In the genomic region with DNA sequence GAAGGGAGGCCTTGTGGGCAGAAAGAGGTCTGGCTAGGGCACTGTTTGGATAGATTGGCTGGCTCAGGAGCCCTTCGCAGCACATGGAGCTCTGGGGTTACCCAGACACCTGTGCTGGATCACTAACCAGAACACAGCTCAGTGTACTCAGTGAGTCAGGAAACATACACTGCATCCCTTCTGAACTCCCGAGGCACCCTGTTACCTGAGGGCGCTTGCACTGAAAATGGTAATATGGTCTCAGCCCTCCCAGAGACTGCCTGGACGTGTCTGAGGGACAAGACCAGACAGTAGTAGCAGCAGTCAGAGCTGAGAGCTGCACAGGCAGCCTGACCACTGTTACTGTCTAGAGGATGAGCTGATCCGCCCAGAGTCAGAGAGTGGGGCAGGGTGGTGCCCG, we compare ENCODE assay signal across 23 mouse cellular contexts.
A peak's percentile ranks its signal among the peaks of the same experiment; 100 is the strongest.
DNase-seq lines count a peak whose midpoint lies in the region; ATAC-seq and TF ChIP-seq lines count a peak whose summit lies in the region.
"Had no signal": no experiment of that assay in that cellular context is flagged by ENCODE, and none has a peak within 500 bp of the region (broad histone marks: within the 10 kb centered on the region; RNA-seq: fewer than 3 reads in every experiment).

No protein-coding gene starts in this region.

- no peaks in the 10 kb centered on the region for H3K27me3 ChIP-seq in heart, embryonic 16.5 days (ENCODE audit: control insufficient read depth, insufficient read depth, low read length)
- H3K27me3 ChIP-seq in CH12.LX (replicated peaks): no peaks in the 10 kb centered on the region
- H3K27me3 ChIP-seq in Patski: no peaks in the 10 kb centered on the region
- H3K27me3 ChIP-seq in neural tube, embryonic 15.5 days (replicated peaks): no peaks in the 10 kb centered on the region
- H3K27me3 ChIP-seq: hindbrain, embryonic 15.5 days had no signal

- no peak for TF ChIP-seq EP300 in CH12.LX (IDR thresholded peaks at IDR 0.05; ENCODE audit: low read length)

- H3K9me3 ChIP-seq in heart, embryonic 16.5 days (replicated peaks; ENCODE audit: control insufficient read depth, low read length): no peaks in the 10 kb centered on the region
- H3K9me3 ChIP-seq in CH12.LX (replicated peaks; ENCODE audit: low read length): no peaks in the 10 kb centered on the region
- no peaks in the 10 kb centered on the region for H3K9me3 ChIP-seq in neural tube, embryonic 15.5 days (replicated peaks)
- H3K9me3 ChIP-seq: hindbrain, embryonic 15.5 days had no signal

- peak overlapping the region; percentile 61 for H3K27ac ChIP-seq in gastrocnemius, adult 2 months
- peak overlapping the region; percentile 87 for H3K27ac ChIP-seq in heart, embryonic 16.5 days (ENCODE audit: low read length)
- 0 out of 2 replicates have a peak overlapping the region, but pooled peaks have one; percentile 24 for H3K27ac ChIP-seq in CH12.LX (ENCODE audit: insufficient read depth, low read depth)
- H3K27ac ChIP-seq in neural tube, embryonic 15.5 days (replicated peaks): no peak overlapping the region
- H3K27ac ChIP-seq: hindbrain, embryonic 15.5 days; layer of hippocampus, adult 2 months; macrophage had no signal

- CTCF ChIA-PET in Patski (lab: Charles Lee): interaction anchor here (0.7 kb wide), 1 partner anchor 54 kb away, joined by 3 read pairs; no protein-coding TSS in a partner anchor

- H3K4me2 ChIP-seq in heart, embryonic 16.5 days (ENCODE audit: low read depth, low read length): no peak overlapping the region
- no peak overlapping the region for H3K4me2 ChIP-seq in CH12.LX (ENCODE audit: insufficient read depth, low read depth, poor library complexity, severe bottlenecking)
- no peak overlapping the region for H3K4me2 ChIP-seq in neural tube, embryonic 15.5 days
- H3K4me2 ChIP-seq: hindbrain, embryonic 15.5 days; midbrain, embryonic 11.5 days had no signal

- no peak overlapping the region for H3K4me3 ChIP-seq in gastrocnemius, adult 2 months
- H3K4me3 ChIP-seq in heart, embryonic 16.5 days (ENCODE audit: low read length): no peak overlapping the region
- no peak overlapping the region for H3K4me3 ChIP-seq in CH12.LX (replicated peaks in 1 of 3; ENCODE audit: low read depth in 2 of 3, low read length in 2 of 3, poor library complexity in 1 of 3)
- H3K4me3 ChIP-seq in neural tube, embryonic 15.5 days (replicated peaks): no peak overlapping the region
- H3K4me3 ChIP-seq: hindbrain, embryonic 15.5 days; layer of hippocampus, adult 2 months had no signal

- in situ Hi-C loops in CH12.LX (cut with MboI; ENCODE audit: low pct_ligation_motif_present, low pct_unique_long_range_greater_than_20kb, low sequenced_read_pairs) (no loop called here), Patski (cut with MboI; ENCODE audit: low pct_unique_long_range_greater_than_20kb) (no loop called here)

- H3K9ac ChIP-seq in heart, embryonic 16.5 days (ENCODE audit: low read length): peak overlapping the region; percentile 28; the same call in 1 of the 2 replicates
- no peak overlapping the region for H3K9ac ChIP-seq in CH12.LX (ENCODE audit: insufficient read depth, low read depth)
- no peak overlapping the region for H3K9ac ChIP-seq in neural tube, embryonic 15.5 days (replicated peaks)
- H3K9ac ChIP-seq: hindbrain, embryonic 15.5 days had no signal

- dilution Hi-C loops in CH12.LX (cut with MboI; ENCODE audit: extremely low pct_ligation_motif_present, extremely low pct_unique_long_range_greater_than_20kb, low sequenced_read_pairs): no loop called here

- peaks cover 19% of the 10 kb centered on the region; the same call in 1 of the 2 replicates for H3K79me2 ChIP-seq in CH12.LX (replicated peaks; ENCODE audit: control insufficient read depth, extremely low read depth, insufficient read depth, poor library complexity, severe bottlenecking)

- intact Hi-C loops in gastrocnemius, adult 2 months (cut with DNase I): no loop called here
- intact Hi-C loops in gastrocnemius, postnatal 36 days (cut with DNase I): no loop called here

- WGBS in heart, embryonic 16.5 days: 80% methylated on average over 6 of the region's 6 CpGs
- WGBS in neural tube, embryonic 15.5 days: 89% methylated on average over 6 of the region's 6 CpGs

- TF ChIP-seq CTCF in gastrocnemius, adult 2 months (IDR thresholded peaks at IDR 0.05): no peak
- TF ChIP-seq CTCF in CH12.LX (conservative IDR thresholded peaks at IDR 0.05 in 1 of 2, IDR thresholded peaks at IDR 0.05 in 1 of 2; ENCODE audit: low read depth in 2 of 2, low read length in 2 of 2): no peak
- no peak for TF ChIP-seq CTCF in Patski (IDR thresholded peaks at IDR 0.05)

- DNase-seq in gastrocnemius, adult 2 months: no peak
- no peak for DNase-seq in gastrocnemius, postnatal 36 days
- DNase-seq in heart, postnatal 4 days: no peak
- DNase-seq in CH12.LX (ENCODE audit: extremely low read depth): no peak
- DNase-seq in Patski (ENCODE audit: low read depth, low spot score): peak; percentile 22
- DNase-seq: adrenal gland, postnatal 10 days; cerebellum, adult 18-20 months; cerebellum, postnatal 25 days; gastrocnemius, postnatal 25 days; kidney, adult 2 months; kidney, postnatal 14 days; layer of hippocampus, postnatal 36 days; retina, postnatal 1 day; right cerebral cortex, postnatal 25 days; spleen, adult 18-20 months had no signal

- no peak for TF ChIP-seq RAD21 in CH12.LX (IDR thresholded peaks at IDR 0.05; ENCODE audit: low read depth, low read length)

- TF ChIP-seq POLR2A in CH12.LX (IDR thresholded peaks at IDR 0.05; ENCODE audit: low read depth, low read length): no peak

- POLR2A ChIA-PET in Patski (lab: Charles Lee): no interaction called here

- H3K36me3 ChIP-seq in heart, embryonic 16.5 days (ENCODE audit: control insufficient read depth, insufficient read depth): no peaks in the 10 kb centered on the region; the same call in 1 of the 2 replicates
- peaks cover 6 to 39% of the 10 kb centered on the region in 2 experiments for H3K36me3 ChIP-seq in CH12.LX (replicated peaks in 1 of 2; ENCODE audit: control insufficient read depth in 1 of 2, insufficient read depth in 1 of 2, low read length in 1 of 2)
- H3K36me3 ChIP-seq in neural tube, embryonic 15.5 days: no peaks in the 10 kb centered on the region
- H3K36me3 ChIP-seq: hindbrain, embryonic 15.5 days had no signal

- no peak for ATAC-seq in heart, embryonic 16.5 days (replicated peaks; ENCODE audit: extremely low read depth, insufficient read depth, low FRiP score)
- peak; percentile 51 for ATAC-seq in Patski
- no peak for ATAC-seq in neural tube, embryonic 15.5 days (ENCODE audit: low FRiP score)
- ATAC-seq: CD4-positive, CD25-positive, alpha-beta regulatory T cell, adult 4 months; forebrain, embryonic 14.5 days had no signal

- peaks cover 29% of the 10 kb centered on the region for H3K4me1 ChIP-seq in heart, embryonic 16.5 days (ENCODE audit: control insufficient read depth, insufficient read depth, low read length)
- peaks cover 29 to 55% of the 10 kb centered on the region in 2 experiments for H3K4me1 ChIP-seq in CH12.LX (ENCODE audit: control insufficient read depth in 1 of 2, insufficient read depth in 2 of 2)
- peaks cover 11% of the 10 kb centered on the region; the same call in 1 of the 2 replicates for H3K4me1 ChIP-seq in neural tube, embryonic 15.5 days
- H3K4me1 ChIP-seq: hindbrain, embryonic 15.5 days had no signal

TF ChIP-seq in CH12.LX, 34 proteins besides CTCF, POLR2A, EP300 and RAD21:
- no peak for TF ChIP-seq POLR2AphosphoS2 (IDR thresholded peaks at IDR 0.05; ENCODE audit: low read depth, low read length)
- no peak for TF ChIP-seq ETS1 (conservative IDR thresholded peaks at IDR 0.05; ENCODE audit: low read depth, low read length)
- no peak for TF ChIP-seq JUND (conservative IDR thresholded peaks at IDR 0.05; ENCODE audit: low read depth, low read length)
- TF ChIP-seq UBTF (IDR thresholded peaks at IDR 0.05; ENCODE audit: low read depth, low read length): no peak
- no peak for TF ChIP-seq MAX (IDR thresholded peaks at IDR 0.05; ENCODE audit: low read length)
- no peak for TF ChIP-seq NRF1 (IDR thresholded peaks at IDR 0.05; ENCODE audit: low read depth, low read length)
- no peak for TF ChIP-seq CHD1 (IDR thresholded peaks at IDR 0.05; ENCODE audit: low read depth, low read length)
- TF ChIP-seq RCOR1 (conservative IDR thresholded peaks at IDR 0.05; ENCODE audit: low read depth, low read length): no peak
- TF ChIP-seq GABPA (IDR thresholded peaks at IDR 0.05; ENCODE audit: insufficient replicate concordance, low read depth, low read length): no peak
- TF ChIP-seq PAX5 (IDR thresholded peaks at IDR 0.05; ENCODE audit: low read length): no peak
- TF ChIP-seq ZMIZ1 (IDR thresholded peaks at IDR 0.05; ENCODE audit: low read depth, low read length): no peak
